Mouse (Mus musculus): Measurements from ENCODE around the gene Rapgef4. TPM values are rescaled to one million over a fixed set of nuclear protein-coding genes. Genes with fewer than 3 reads are reported as not detected.

Gene Rapgef4
- total and polyA plus RNA-seq, 2 experiments from 2014 or later = 5.3 to 5.5 TPM

DNA sequence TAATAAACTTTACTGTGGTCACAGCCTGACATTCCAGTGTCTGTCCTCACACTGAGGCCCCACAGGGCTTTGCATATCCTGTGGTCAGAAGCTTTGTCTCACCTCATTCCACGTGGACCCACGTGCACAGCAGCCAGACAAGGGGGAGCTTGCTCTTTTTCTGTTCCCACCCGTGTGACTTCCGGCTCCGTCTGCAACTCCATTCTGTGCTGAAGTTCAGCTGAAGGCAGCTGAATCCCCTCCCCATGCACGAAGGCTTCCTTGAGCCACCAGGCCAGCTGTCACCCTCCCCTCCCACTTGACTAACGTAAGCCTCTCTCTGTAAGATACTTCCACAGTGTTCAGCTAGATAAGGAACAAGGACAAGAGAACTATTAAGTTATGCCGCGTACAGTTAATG, 176.5 kb downstream of the Rapgef4 start:
- H3K27ac ChIP-seq (ENCODE audit: low read depth) = peak overlapping the region; percentile 40; the same call in 1 of the 2 replicates
- peak; percentile 57 for DNase-seq (ENCODE audit: low spot score)
- peak; percentile 71 for ATAC-seq (ENCODE audit: insufficient read depth, low read depth)
- peaks cover 19% of the 10 kb centered on the region for H3K4me1 ChIP-seq (ENCODE audit: control insufficient read depth, insufficient read depth)
- H3K4me2 ChIP-seq (ENCODE audit: low read depth, low read length) = peak overlapping the region; percentile 34; the same call in 1 of the 2 replicates
- TF ChIP-seq EP300 (IDR thresholded peaks at IDR 0.05; ENCODE audit: low read depth) (no peak), CTCF (IDR thresholded peaks at IDR 0.05; ENCODE audit: low read depth) (no peak)
- H3K36me3 ChIP-seq (replicated peaks; ENCODE audit: control insufficient read depth, insufficient read depth, low read length) = no peaks in the 10 kb centered on the region
- 6% methylated on average over 9 of the region's 9 CpGs for WGBS
- no peak overlapping the region for H3K4me3 ChIP-seq (ENCODE audit: low read depth, low read length)
- H3K27me3 ChIP-seq (ENCODE audit: control insufficient read depth, insufficient read depth, low read length) = no peaks in the 10 kb centered on the region
- H3K9me3 ChIP-seq (replicated peaks; ENCODE audit: control insufficient read depth, low read length) = no peaks in the 10 kb centered on the region
- H3K9ac ChIP-seq (replicated peaks; ENCODE audit: low read depth, low read length) = no peak overlapping the region

DNA sequence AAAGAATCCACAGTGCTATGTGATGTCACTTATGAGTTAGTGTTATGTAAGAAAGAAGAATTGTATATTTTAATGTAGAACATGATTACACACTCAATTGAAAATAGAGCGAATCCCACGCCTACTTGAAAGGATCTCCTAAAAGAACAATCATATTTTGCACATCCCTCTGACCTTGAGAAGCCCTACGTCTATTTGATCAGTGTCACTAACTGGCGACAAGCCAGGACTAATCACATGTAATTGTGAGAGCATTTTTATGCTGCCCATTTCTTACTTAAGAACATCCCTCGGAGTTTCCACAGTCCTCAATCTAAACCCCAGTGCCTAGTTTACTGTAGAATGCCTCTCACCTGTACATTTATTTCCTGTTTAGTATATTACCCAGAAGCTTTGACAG, 177.0 kb downstream of the Rapgef4 start:
- no peak for TF ChIP-seq CTCF (IDR thresholded peaks at IDR 0.05; ENCODE audit: low read depth)
- no peak for TF ChIP-seq EP300 (IDR thresholded peaks at IDR 0.05; ENCODE audit: low read depth)
- H3K27me3 ChIP-seq (ENCODE audit: control insufficient read depth, insufficient read depth, low read length) = no peaks in the 10 kb centered on the region
- WGBS = 70% methylated on average over 5 of the region's 5 CpGs
- no peaks in the 10 kb centered on the region for H3K36me3 ChIP-seq (replicated peaks; ENCODE audit: control insufficient read depth, insufficient read depth, low read length)
- H3K4me2 ChIP-seq (ENCODE audit: low read depth, low read length) = no peak overlapping the region
- no peak overlapping the region for H3K9ac ChIP-seq (replicated peaks; ENCODE audit: low read depth, low read length)
- H3K4me1 ChIP-seq (ENCODE audit: control insufficient read depth, insufficient read depth) = peaks cover 19% of the 10 kb centered on the region
- H3K27ac ChIP-seq (ENCODE audit: low read depth) = no peak overlapping the region
- H3K9me3 ChIP-seq (replicated peaks; ENCODE audit: control insufficient read depth, low read length) = no peaks in the 10 kb centered on the region
- ATAC-seq (ENCODE audit: insufficient read depth, low read depth) = no peak
- no peak overlapping the region for H3K4me3 ChIP-seq (ENCODE audit: low read depth, low read length)
- DNase-seq (ENCODE audit: low spot score) = no peak

DNA sequence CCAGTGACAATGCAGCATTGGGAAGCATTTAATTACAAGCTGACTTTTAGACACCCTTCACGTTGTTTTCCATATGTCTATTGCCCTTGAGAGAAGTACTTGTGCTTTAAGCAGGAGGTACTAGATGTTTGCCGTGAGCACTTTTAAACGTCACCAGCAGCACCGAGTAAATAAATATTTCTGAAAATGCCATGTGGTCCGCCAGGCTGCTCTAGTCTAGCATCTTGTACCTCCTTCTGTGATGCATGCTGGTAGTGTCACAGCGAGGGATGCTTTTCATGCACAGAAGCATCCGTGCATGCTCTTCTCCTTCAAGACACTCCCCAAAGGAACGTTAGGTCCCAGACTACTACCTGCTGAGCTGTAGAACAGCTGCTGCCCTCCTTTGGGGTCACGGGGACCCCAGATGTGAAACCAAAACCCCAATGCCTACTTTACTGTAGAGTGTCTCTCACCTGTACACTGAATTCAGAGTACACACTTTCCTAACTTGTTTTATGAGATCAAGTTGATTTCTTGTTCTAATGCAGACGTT, 177.7 kb downstream of the Rapgef4 start:
- WGBS = 80% methylated on average over 10 of the region's 10 CpGs
- no peak for ATAC-seq (ENCODE audit: insufficient read depth, low read depth)

DNA sequence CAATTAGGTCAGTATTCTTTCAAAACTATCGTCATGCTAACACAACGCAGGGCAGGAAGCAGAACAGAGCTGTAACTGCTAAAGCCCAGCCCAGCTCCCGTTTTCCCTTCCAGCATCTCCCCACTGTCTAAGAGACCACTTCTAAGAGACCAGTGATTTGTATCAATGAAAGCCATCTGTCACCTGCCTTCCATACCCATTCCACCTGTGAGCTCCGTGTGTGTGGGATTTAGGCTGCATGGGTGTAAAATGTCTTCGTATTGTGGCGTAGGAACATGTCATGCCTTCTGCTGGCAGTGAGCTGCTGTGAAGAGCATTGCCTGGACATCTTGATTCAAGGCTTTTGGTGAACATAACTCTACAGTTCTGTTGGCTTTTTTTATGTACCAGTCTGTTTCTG, 178.2 kb downstream of the Rapgef4 start:
- no peak overlapping the region for H3K4me3 ChIP-seq (ENCODE audit: low read depth, low read length)
- no peak for DNase-seq (ENCODE audit: low spot score)
- no peak overlapping the region for H3K27ac ChIP-seq (ENCODE audit: low read depth)
- no peaks in the 10 kb centered on the region for H3K27me3 ChIP-seq (ENCODE audit: control insufficient read depth, insufficient read depth, low read length)
- H3K4me2 ChIP-seq (ENCODE audit: low read depth, low read length) = no peak overlapping the region
- 77% methylated on average over 6 of the region's 6 CpGs for WGBS
- H3K9me3 ChIP-seq (replicated peaks; ENCODE audit: control insufficient read depth, low read length) = no peaks in the 10 kb centered on the region
- ATAC-seq (ENCODE audit: insufficient read depth, low read depth) = no peak
- peaks cover 19% of the 10 kb centered on the region for H3K4me1 ChIP-seq (ENCODE audit: control insufficient read depth, insufficient read depth)
- TF ChIP-seq EP300 (IDR thresholded peaks at IDR 0.05; ENCODE audit: low read depth) (no peak), CTCF (IDR thresholded peaks at IDR 0.05; ENCODE audit: low read depth) (no peak)
- H3K36me3 ChIP-seq (replicated peaks; ENCODE audit: control insufficient read depth, insufficient read depth, low read length) = no peaks in the 10 kb centered on the region
- no peak overlapping the region for H3K9ac ChIP-seq (replicated peaks; ENCODE audit: low read depth, low read length)

More for the DNA sequence above, 177.7 kb downstream of the Rapgef4 start:
- H3K36me3 ChIP-seq (replicated peaks; ENCODE audit: control insufficient read depth, insufficient read depth, low read length) = no peaks in the 10 kb centered on the region
- no peak for DNase-seq (ENCODE audit: low spot score)
- TF ChIP-seq CTCF (IDR thresholded peaks at IDR 0.05; ENCODE audit: low read depth) = no peak
- TF ChIP-seq EP300 (IDR thresholded peaks at IDR 0.05; ENCODE audit: low read depth) = no peak
- H3K9me3 ChIP-seq (replicated peaks; ENCODE audit: control insufficient read depth, low read length) = no peaks in the 10 kb centered on the region
- no peak overlapping the region for H3K9ac ChIP-seq (replicated peaks; ENCODE audit: low read depth, low read length)
- no peaks in the 10 kb centered on the region for H3K27me3 ChIP-seq (ENCODE audit: control insufficient read depth, insufficient read depth, low read length)
- H3K4me3 ChIP-seq (ENCODE audit: low read depth, low read length) = no peak overlapping the region
- no peak overlapping the region for H3K4me2 ChIP-seq (ENCODE audit: low read depth, low read length)
- peaks cover 19% of the 10 kb centered on the region for H3K4me1 ChIP-seq (ENCODE audit: control insufficient read depth, insufficient read depth)
- H3K27ac ChIP-seq (ENCODE audit: low read depth) = no peak overlapping the region

DNA sequence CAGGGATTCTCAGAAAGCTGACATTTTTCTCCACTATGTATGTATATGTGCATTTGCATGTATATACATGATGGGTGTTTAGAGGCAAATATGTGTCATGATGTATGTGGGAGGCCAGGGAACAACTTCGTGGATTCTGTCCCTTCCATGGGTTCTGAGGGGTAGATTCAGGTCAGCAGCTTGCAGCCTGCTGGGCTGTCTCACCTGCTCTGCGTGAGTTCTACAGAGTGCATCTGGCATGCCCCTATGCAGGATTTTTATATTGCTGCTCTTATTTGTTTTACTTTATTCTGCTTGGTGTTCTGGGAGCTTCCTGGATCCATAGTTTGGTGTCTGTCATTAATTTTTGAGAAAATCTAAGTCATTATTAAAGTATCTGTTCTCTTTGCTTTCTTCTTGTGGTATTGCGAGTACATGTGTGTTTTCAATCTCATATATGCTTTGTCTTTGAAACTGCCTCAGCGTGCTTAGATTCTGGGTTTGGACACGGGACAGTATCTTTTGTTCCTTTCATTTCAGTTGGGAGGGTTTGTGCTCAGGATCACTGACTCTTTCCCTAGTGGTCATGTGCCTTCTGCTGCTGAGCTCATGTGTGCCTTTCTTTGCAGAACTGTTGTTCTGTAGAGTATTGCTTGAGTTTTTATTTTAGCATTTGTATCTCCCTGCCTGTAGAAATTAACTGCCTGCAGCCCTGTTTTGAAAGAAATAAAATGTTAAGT, 184.3 kb downstream of the Rapgef4 start:
- ATAC-seq (ENCODE audit: insufficient read depth, low read depth) = no peak
- 81% methylated on average over 5 of the region's 5 CpGs for WGBS
- H3K27ac ChIP-seq (ENCODE audit: low read depth) = no peak overlapping the region
- no peak for DNase-seq (ENCODE audit: low spot score)
- H3K27me3 ChIP-seq (ENCODE audit: control insufficient read depth, insufficient read depth, low read length) = no peaks in the 10 kb centered on the region
- no peak for TF ChIP-seq CTCF (IDR thresholded peaks at IDR 0.05; ENCODE audit: low read depth)
- TF ChIP-seq EP300 (IDR thresholded peaks at IDR 0.05; ENCODE audit: low read depth) = no peak
- no peaks in the 10 kb centered on the region for H3K36me3 ChIP-seq (replicated peaks; ENCODE audit: control insufficient read depth, insufficient read depth, low read length)
- no peak overlapping the region for H3K9ac ChIP-seq (replicated peaks; ENCODE audit: low read depth, low read length)
- peaks cover 24% of the 10 kb centered on the region for H3K4me1 ChIP-seq (ENCODE audit: control insufficient read depth, insufficient read depth)
- H3K4me3 ChIP-seq (ENCODE audit: low read depth, low read length) = no peak overlapping the region
- H3K9me3 ChIP-seq (replicated peaks; ENCODE audit: control insufficient read depth, low read length) = no peaks in the 10 kb centered on the region
- no peak overlapping the region for H3K4me2 ChIP-seq (ENCODE audit: low read depth, low read length)
